Mouse (Mus musculus): ENCODE measurements around the gene Ltb.

Gene Ltb

GRCm38 (mm10) chr17:35164568-35165450, 29.4 kb upstream of the Ltb start, which contains the start of gene Prrc2a:
TSS of gene Prrc2a (minus strand) at chr17:35164897.
- DNase-seq (ENCODE audit: low spot score in 2 of 2), result peak; percentile 95 to 97

DNA sequence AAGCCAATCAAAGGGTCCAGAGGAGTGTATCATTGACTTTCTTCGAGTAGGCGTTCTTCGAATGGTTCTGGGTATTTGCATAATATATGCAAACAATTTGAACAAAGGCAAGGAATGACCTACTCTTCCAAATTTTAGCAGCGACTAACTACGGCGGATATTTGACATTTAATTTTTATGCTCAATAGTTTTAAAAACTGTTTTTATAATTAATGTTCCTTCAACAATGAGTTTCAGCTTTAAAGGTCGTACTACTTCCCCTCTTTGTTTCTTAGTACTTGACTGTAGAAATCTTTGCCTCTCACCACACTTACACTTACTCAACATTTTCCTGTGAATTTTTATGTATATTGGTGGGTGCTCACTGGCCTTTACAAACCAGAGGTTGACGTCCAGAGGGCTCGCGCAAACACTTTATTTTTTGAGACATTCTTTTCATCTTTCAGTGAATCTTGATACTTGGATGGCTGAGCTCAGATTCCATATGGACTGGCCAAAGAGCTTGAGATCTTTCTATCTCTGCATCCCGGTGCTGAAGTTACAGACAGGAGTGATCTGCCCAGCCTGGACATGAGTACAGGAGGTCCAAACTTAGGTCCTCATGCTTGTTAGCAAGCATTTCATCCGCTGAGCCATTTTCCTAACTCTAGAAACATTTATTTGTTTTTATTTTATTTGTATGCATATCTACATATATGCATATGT, 28.6 kb upstream of the Ltb start:
- DNase-seq (ENCODE audit: low spot score in 2 of 2), result no peak

GRCm38 (mm10) chr17:35166352-35167035, 27.7 kb upstream of the Ltb start:
- peak; percentile 71 to 83 for DNase-seq (ENCODE audit: low spot score in 2 of 2)

DNA sequence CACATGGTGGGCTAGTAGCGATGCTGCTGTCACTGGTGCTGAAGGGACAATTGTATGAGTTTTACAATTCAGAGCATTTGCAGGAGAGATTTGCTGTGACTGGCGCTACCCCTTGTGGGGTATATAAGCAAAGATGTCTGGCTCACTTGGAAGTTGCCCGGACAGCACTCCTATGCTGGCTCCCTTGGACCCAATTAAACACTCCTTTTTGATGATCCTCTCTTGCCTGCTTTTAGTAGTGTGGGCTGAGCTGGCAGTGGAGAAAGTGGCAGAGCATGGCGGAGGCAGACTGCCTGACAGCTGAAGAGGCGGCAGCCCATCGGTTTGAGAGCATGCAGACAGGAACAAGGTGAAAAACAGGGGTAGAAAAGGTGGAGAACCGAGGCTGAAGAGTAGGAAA, 26.4 kb upstream of the Ltb start:
- no peak for DNase-seq (ENCODE audit: low spot score in 2 of 2)

DNA sequence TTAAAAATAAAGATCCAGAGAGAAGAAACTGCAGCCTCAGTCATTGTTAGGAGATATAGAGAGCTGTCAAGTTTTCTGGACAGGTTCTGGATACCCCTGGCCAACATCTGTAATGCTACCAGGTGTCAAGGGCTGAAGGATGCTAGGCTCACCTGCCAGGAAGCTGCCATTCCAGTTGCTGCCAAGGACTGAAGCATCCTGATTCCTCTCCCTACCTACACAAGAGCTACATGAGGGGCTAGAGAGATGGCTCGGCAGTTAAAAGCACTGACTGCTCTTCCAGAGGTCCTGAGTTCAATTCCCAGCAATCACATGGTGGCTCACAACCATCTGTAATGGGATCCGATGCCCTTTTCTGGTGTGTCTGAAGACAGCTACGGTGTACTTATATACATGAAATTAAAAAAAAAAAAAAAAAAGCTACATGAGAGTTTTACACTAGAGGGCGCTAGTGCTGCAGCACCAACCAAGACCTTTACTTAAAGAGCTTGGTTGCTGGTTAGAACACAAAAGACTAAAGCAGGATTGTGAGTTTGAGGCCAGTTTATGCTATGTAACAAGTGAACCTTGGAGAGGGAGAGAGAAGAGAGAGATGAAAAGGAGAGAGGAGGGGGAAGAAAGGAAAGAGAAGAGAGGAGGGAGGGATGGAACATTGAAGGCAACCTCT, 25.6 kb upstream of the Ltb start:
- DNase-seq (ENCODE audit: low spot score in 2 of 2), result no peak

DNA sequence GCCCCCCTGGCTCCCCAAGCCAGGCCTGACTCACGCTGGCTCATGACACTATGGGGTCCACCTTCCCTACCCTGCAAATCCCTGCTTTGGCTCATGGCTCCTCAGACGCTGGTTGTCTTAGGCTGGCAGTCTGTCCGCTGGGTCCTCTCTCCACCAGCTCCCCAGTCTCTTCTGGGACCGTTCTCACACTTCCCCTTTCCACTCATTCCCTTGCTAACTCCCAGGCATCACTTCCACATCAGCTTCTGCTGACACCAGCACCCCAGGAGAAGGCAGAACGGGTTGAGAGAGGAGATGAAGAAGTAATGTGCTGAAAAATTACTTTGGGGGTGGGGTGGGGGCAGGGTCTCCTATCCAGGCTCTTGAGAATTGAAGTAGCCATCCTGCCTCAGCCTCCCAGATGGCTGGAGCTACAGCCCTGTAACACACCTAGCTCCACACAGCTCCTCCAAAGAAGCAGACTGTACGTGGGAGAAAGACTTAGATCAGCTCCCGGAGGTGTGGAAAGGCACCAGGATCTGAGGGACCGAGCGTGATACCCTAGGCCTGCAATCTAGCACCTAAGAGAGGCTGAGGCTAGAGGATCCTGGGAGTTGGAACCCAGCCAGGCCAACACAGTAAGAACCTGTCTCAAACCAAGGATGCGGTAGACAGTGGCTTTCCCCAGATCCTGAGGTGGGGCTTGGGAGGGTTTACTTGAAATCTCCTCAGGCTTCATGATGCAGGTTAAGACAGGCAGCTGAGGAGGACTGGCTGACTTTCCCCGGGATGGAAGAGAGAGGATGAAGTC, 21.6 kb upstream of the Ltb start:
- DNase-seq (ENCODE audit: low spot score in 2 of 2), result no peak

- peak in 1 of 2 experiments; percentile 34 for DNase-seq (ENCODE audit: low spot score in 2 of 2)
Observed at GRCm38 (mm10) chr17:35173329-35173728, 20.9 kb upstream of the Ltb start.

GRCm38 (mm10) chr17:35174201-35174977, 19.9 kb upstream of the Ltb start:
- no peak for DNase-seq (ENCODE audit: low spot score in 2 of 2)

- no peak for DNase-seq (ENCODE audit: low spot score in 2 of 2)
Observed at GRCm38 (mm10) chr17:35175382-35175781, 18.9 kb upstream of the Ltb start.

GRCm38 (mm10) chr17:35175968-35176367, 18.3 kb upstream of the Ltb start, which contains the start of gene Aif1:
TSS of gene Aif1 (minus strand) at chr17:35176068.
- no peak for DNase-seq (ENCODE audit: low spot score in 2 of 2)

- peak; percentile 75 to 90 for DNase-seq (ENCODE audit: low spot score in 2 of 2)
Observed at GRCm38 (mm10) chr17:35178528-35178927, 15.7 kb upstream of the Ltb start.

DNA sequence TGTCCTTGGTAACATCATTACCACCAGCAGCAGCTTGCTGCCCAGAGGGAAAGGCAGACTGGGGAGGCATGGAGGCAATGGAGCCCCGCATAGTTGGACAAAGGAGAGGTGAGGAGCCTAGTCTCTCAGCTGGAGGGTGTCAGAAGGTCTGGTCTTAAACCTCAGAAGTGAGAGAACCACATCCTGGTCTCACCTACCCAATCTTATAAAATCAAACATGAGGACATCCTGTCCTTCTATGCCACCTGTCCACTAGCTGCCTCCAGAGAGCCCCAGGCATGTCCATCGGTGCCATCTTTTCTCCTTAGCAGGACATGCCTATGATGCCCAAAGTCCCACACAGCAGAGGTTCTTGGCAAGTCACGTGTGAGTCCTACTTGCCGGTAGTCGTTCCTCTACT, 14.1 kb upstream of the Ltb start:
- DNase-seq (ENCODE audit: low spot score in 2 of 2), result no peak

GRCm38 (mm10) chr17:35185639-35186611, 8.3 kb upstream of the Ltb start:
- peak; percentile 81 to 87 for DNase-seq (ENCODE audit: low spot score in 2 of 2)

DNA sequence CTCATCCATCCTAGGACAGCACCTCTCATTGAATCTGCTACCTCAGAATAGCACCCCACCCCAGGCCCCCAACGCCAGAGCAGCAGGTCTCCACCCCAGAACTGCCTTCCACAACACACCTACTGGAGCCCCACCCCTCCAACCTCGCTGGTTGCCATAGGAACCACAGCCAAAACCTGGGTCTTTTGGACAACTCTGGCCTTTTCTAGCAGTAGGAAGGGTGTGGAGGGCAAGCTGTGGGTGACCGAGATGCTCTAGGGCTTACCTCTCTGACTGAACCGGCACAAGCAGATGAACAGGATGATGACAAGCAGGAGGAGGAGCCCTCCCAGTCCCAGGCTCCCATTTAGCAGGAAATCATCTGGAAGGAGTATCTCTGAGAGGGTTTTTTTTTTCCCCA, 7.6 kb upstream of the Ltb start:
- DNase-seq (ENCODE audit: low spot score in 2 of 2), result peak; percentile 64 to 75

- no peak for DNase-seq (ENCODE audit: low spot score in 2 of 2)
Observed at GRCm38 (mm10) chr17:35187345-35187744, 6.9 kb upstream of the Ltb start.

GRCm38 (mm10) chr17:35187959-35188610, 6.2 kb upstream of the Ltb start, which contains the start of gene Lst1:
TSS of gene Lst1 (minus strand) at chr17:35188439.
- no peak for DNase-seq (ENCODE audit: low spot score in 2 of 2)

DNA sequence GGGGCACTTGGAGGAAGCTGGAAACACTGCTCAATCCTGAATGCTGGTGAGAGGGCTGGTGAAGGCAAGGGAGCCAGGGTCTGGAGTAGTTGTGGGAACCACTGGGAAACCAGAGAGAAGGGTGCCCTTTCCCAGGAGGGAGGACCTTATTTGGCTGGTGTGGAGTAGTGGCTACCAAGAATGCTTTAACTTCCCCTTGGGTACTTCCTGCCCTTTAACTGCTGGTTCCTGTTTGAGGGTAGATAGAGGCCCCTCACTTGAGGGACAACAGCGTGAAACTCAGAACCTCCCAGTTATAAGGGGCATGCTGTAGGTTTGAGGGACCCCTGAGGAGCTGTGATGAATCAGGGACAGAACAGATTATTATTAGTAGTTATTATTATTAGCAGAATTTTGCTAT, 5.1 kb upstream of the Ltb start:
- peak in 1 of 2 experiments; percentile 69 for DNase-seq (ENCODE audit: low spot score in 2 of 2)

DNA sequence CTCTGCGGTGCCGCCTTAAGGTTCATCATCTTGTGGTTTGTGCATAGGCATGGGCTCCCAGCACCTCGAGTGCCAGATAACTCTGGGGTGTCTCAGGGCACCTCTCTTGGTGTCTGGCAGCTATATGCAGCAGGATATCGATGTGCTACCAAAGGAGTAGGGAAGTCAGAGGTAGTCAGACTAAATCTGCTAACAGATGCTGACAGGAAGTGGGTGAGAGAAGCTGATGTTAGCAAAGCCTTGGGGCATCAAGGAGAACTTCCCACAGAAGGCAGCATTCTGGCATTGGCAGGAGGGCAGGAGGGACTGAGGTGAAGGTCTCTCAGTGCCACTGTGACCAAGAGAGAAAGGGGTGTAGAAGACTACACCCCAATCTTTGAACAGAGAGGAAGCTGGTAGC, 4.1 kb upstream of the Ltb start:
- DNase-seq (ENCODE audit: low spot score in 2 of 2), result peak in 1 of 2 experiments; percentile 75
